16 mouse cellular contexts compared by ENCODE assay signal in genomic region chr6:115998758-115999157, GRCm38 (mm10). TPM values are rescaled to one million over a fixed set of nuclear protein-coding genes. Genes with fewer than 3 reads are reported as not detected.
A peak's percentile ranks its signal among the peaks of the same experiment; 100 is the strongest.
DNase-seq lines count a peak whose midpoint lies in the region; ATAC-seq and TF ChIP-seq lines count a peak whose summit lies in the region.
"Had no signal": no experiment of that assay in that cellular context is flagged by ENCODE, and none has a peak within 500 bp of the region (broad histone marks: within the 10 kb centered on the region; RNA-seq: fewer than 3 reads in every experiment).

No protein-coding gene starts in this region.

- ATAC-seq in heart, embryonic 14.5 days (ENCODE audit: insufficient number of reproducible peaks, insufficient read depth, low FRiP score, low read depth): no peak
- ATAC-seq in lung, embryonic 15.5 days (ENCODE audit: borderline replicate concordance, extremely low read depth, low FRiP score, low TSS enrichment): no peak
- ATAC-seq in lung, postnatal 0 days: no peak
- no peak for ATAC-seq in limb, embryonic 12.5 days (ENCODE audit: insufficient number of reproducible peaks, insufficient read depth, low FRiP score, low TSS enrichment, low read depth)

- no peak overlapping the region for H3K4me3 ChIP-seq in heart, embryonic 14.5 days (ENCODE audit: control insufficient read depth in 1 of 2, insufficient read depth in 1 of 2, low read depth in 1 of 2, low read length in 2 of 2)
- no peak overlapping the region for H3K4me3 ChIP-seq in lung, embryonic 15.5 days
- H3K4me3 ChIP-seq in lung, postnatal 0 days (ENCODE audit: low read depth, low read length): no peak overlapping the region
- no peak overlapping the region for H3K4me3 ChIP-seq in limb, embryonic 12.5 days (replicated peaks)
- H3K4me3 ChIP-seq: hindbrain, embryonic 13.5 days; limb, embryonic 15.5 days; midbrain, embryonic 12.5 days had no signal

- DNase-seq in adrenal gland, postnatal 10 days: peak; percentile 5
- DNase-seq in adrenal gland, adult 8-10 months: no peak
- no peak for DNase-seq in heart, adult 18-20 months
- DNase-seq in lung, postnatal 0 days (ENCODE audit: low spot score): no peak
- DNase-seq in cerebellum, postnatal 10 days: no peak
- DNase-seq: cerebellum, adult 9-10 months; lung, postnatal 14 days had no signal

- peaks cover 14% of the 10 kb centered on the region for H3K9me3 ChIP-seq in heart, embryonic 14.5 days (ENCODE audit: control insufficient read depth, low read length)
- H3K9me3 ChIP-seq in lung, embryonic 15.5 days: no peaks in the 10 kb centered on the region
- no peaks in the 10 kb centered on the region for H3K9me3 ChIP-seq in lung, postnatal 0 days (ENCODE audit: low read length)
- no peaks in the 10 kb centered on the region for H3K9me3 ChIP-seq in limb, embryonic 12.5 days
- H3K9me3 ChIP-seq: hindbrain, embryonic 13.5 days; limb, embryonic 15.5 days; midbrain, embryonic 12.5 days had no signal

- H3K27me3 ChIP-seq in heart, embryonic 14.5 days (ENCODE audit: control insufficient read depth, insufficient read depth, low read length): peaks cover 7% of the 10 kb centered on the region
- H3K27me3 ChIP-seq in lung, embryonic 15.5 days: peaks cover 6% of the 10 kb centered on the region
- H3K27me3 ChIP-seq in lung, postnatal 0 days (replicated peaks; ENCODE audit: insufficient read depth, low read length): no peaks in the 10 kb centered on the region
- H3K27me3 ChIP-seq in limb, embryonic 12.5 days: peaks cover 18% of the 10 kb centered on the region

- no peaks in the 10 kb centered on the region for H3K36me3 ChIP-seq in heart, embryonic 14.5 days (ENCODE audit: control insufficient read depth, insufficient read depth, low read length)
- H3K36me3 ChIP-seq in lung, embryonic 15.5 days: no peaks in the 10 kb centered on the region
- H3K36me3 ChIP-seq in lung, postnatal 0 days (ENCODE audit: insufficient read depth, low read length): no peaks in the 10 kb centered on the region
- no peaks in the 10 kb centered on the region for H3K36me3 ChIP-seq in limb, embryonic 12.5 days
- H3K36me3 ChIP-seq: hindbrain, embryonic 13.5 days; limb, embryonic 15.5 days; midbrain, embryonic 12.5 days had no signal

- WGBS in heart, embryonic 14.5 days: 71% methylated on average over 7 of the region's 7 CpGs
- WGBS in lung, embryonic 15.5 days: 78% methylated on average over 7 of the region's 7 CpGs
- 74% methylated on average over 7 of the region's 7 CpGs for WGBS in lung, postnatal 0 days
- 85% methylated on average over 7 of the region's 7 CpGs for WGBS in limb, embryonic 12.5 days

- H3K27ac ChIP-seq in heart, embryonic 14.5 days (replicated peaks in 1 of 2; ENCODE audit: control insufficient read depth in 1 of 2, insufficient read depth in 1 of 2, low read depth in 2 of 2, low read length in 2 of 2): peak overlapping the region; percentile 65 to 81; a peak in 3 of 4 replicates
- H3K27ac ChIP-seq in lung, embryonic 15.5 days: peak overlapping the region; percentile 95
- H3K27ac ChIP-seq in lung, postnatal 0 days (ENCODE audit: low read length): no peak overlapping the region
- H3K27ac ChIP-seq in limb, embryonic 12.5 days: 0 out of 2 replicates have a peak overlapping the region, but pooled peaks have one; percentile 50
- H3K27ac ChIP-seq: midbrain, embryonic 12.5 days had no signal

- H3K4me2 ChIP-seq in heart, embryonic 14.5 days (ENCODE audit: low read length): peak overlapping the region; percentile 39
- no peak overlapping the region; the same call in 1 of the 2 replicates for H3K4me2 ChIP-seq in lung, embryonic 15.5 days
- no peak overlapping the region for H3K4me2 ChIP-seq in lung, postnatal 0 days (replicated peaks; ENCODE audit: low read depth, low read length)
- H3K4me2 ChIP-seq in limb, embryonic 12.5 days: no peak overlapping the region
- H3K4me2 ChIP-seq: hindbrain, embryonic 13.5 days; limb, embryonic 15.5 days; midbrain, embryonic 12.5 days had no signal

- H3K9ac ChIP-seq in heart, embryonic 14.5 days (ENCODE audit: low read length): no peak overlapping the region; the same call in 1 of the 2 replicates
- H3K9ac ChIP-seq in lung, embryonic 15.5 days: no peak overlapping the region
- H3K9ac ChIP-seq in lung, postnatal 0 days (replicated peaks; ENCODE audit: low read depth): no peak overlapping the region
- H3K9ac ChIP-seq in limb, embryonic 12.5 days (replicated peaks): no peak overlapping the region
- H3K9ac ChIP-seq: hindbrain, embryonic 13.5 days; limb, embryonic 15.5 days; midbrain, embryonic 12.5 days had no signal

- H3K4me1 ChIP-seq in heart, embryonic 14.5 days (ENCODE audit: control insufficient read depth in 2 of 2, insufficient read depth in 2 of 2, low read length in 2 of 2): peaks cover 16 to 34% of the 10 kb centered on the region in 2 experiments
- peaks cover 45% of the 10 kb centered on the region for H3K4me1 ChIP-seq in lung, embryonic 15.5 days
- H3K4me1 ChIP-seq in lung, postnatal 0 days (ENCODE audit: insufficient read depth, low read depth, low read length): peaks cover 13% of the 10 kb centered on the region
- peaks cover 27% of the 10 kb centered on the region for H3K4me1 ChIP-seq in limb, embryonic 12.5 days (replicated peaks)

- no peak for TF ChIP-seq CTCF in lung, postnatal 0 days (IDR thresholded peaks at IDR 0.05)

- TF ChIP-seq EP300 in lung, postnatal 0 days (IDR thresholded peaks at IDR 0.05): no peak

RNA-seq across cellular contexts. Expression of gene Plxnd1, which starts 4.0 kb away (rescaled TPM):
- 100 to 1,000 TPM; 155 to 215 TPM for total RNA-seq in adrenal gland, postnatal 10 days (2021)
- 100 to 1,000 TPM; 176 to 243 (median 208) TPM for total RNA-seq in adrenal gland, adult 8-10 months (2022)
- polyA plus RNA-seq in heart, embryonic 14.5 days (2014; fragmentation: Nextera tagmentation; extraction: Ambion mirVana): 58.8 and 68.9 TPM in 2 replicates
- total RNA-seq in heart, adult 18-20 months (2021): 10 to 100 TPM; 54.6 to 68.7 TPM
- 49.2 and 53.5 TPM in 2 replicates for polyA plus RNA-seq in lung, embryonic 15.5 days (2015; fragmentation: Nextera tagmentation; extraction: Ambion mirVana)
- polyA plus RNA-seq in lung, postnatal 0 days (2015; fragmentation: Nextera tagmentation; extraction: Ambion mirVana): 26.9 and 33.4 TPM in 2 replicates
- 25.2 and 27.5 TPM in 2 replicates for polyA plus RNA-seq in limb, embryonic 12.5 days (2016; fragmentation: Nextera tagmentation; extraction: Ambion mirVana)

RNA-seq across cellular contexts. Expression of gene H1foo, which starts 54.0 kb away (rescaled TPM):
- not detected for total RNA-seq in adrenal gland, postnatal 10 days (2021)
- total RNA-seq in adrenal gland, adult 8-10 months (2022): under 1 TPM in 1 of 4 experiments, not detected in 3; 0.40 TPM
- not detected in 2 replicates for polyA plus RNA-seq in heart, embryonic 14.5 days (2014; fragmentation: Nextera tagmentation; extraction: Ambion mirVana)
- total RNA-seq in heart, adult 18-20 months (2021): not detected
- not detected in 2 replicates for polyA plus RNA-seq in lung, embryonic 15.5 days (2015; fragmentation: Nextera tagmentation; extraction: Ambion mirVana)
- polyA plus RNA-seq in lung, postnatal 0 days (2015; fragmentation: Nextera tagmentation; extraction: Ambion mirVana): not detected in 2 replicates
- not detected in 2 replicates for polyA plus RNA-seq in limb, embryonic 12.5 days (2016; fragmentation: Nextera tagmentation; extraction: Ambion mirVana)
- total RNA-seq: left cerebral cortex, adult 18-20 months had no signal
- polyA plus RNA-seq: brain, embryonic 14.5 days; hindbrain, embryonic 13.5 days; large intestine, adult 2 months; limb, embryonic 15.5 days; midbrain, embryonic 12.5 days had no signal
